Mouse (Mus musculus): ENCODE measurements around the gene Hist1h4k.

DNA sequence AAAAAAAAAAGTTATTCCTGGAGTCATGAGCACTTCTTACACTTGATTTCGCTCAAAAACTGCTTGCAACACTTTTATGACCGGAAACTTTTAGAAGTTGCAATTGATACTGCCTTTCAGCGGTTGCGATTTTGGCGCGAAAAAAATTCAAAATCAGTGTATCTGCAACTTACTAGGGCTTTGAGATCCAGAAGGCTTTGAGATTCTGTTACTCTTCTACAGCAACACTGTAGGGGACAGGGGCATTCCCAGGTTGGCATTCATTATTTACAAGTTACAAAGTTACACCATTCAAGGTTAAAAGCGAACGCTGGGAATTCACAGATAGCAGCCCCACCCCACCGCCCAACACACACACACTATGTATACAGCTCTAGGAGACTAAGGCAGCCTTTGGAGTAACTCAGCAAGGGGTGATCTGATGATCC is 33.4 kb upstream of the Hist1h4k start:
- TF ChIP-seq ZNF384 (IDR thresholded peaks at IDR 0.05; ENCODE audit: low read depth, low read length) (peak; percentile 87), CHD2 (IDR thresholded peaks at IDR 0.05; ENCODE audit: low read depth, low read length) (no peak), MAFK (IDR thresholded peaks at IDR 0.05; ENCODE audit: insufficient read depth, low read depth, low read length) (no peak), HCFC1 (IDR thresholded peaks at IDR 0.05; ENCODE audit: borderline replicate concordance, insufficient read depth, low read length) (no peak), ZC3H11A (IDR thresholded peaks at IDR 0.05; ENCODE audit: borderline replicate concordance, low read depth, low read length) (no peak)
